Mouse (Mus musculus): Measurements from ENCODE around the gene Cep131.

DNA sequence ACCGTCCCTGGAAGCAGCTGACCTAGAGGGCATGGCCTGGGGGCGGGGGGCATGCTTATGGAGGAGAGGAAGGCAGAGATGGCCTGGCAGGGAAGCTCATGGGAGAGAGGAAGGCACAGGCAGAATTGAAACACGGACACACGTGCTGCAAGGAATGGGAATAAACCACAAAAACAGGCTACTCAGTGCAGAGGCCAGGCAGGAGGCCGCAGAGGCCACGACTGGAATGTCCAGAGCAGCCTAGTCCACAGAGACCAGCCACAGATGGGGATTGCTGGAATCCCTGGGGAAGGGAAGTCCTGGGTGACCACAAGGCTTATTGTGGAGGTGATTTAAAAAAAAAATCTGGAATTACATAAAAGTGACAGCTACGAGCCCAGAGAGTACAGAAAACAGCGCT is 37.6 kb downstream of the Cep131 start:
- TF ChIP-seq CTCF (IDR thresholded peaks at IDR 0.05; ENCODE audit: low read depth), result no peak
- TF ChIP-seq EP300 (IDR thresholded peaks at IDR 0.05; ENCODE audit: low read depth), result no peak

All from liver, embryonic 14.5 days (tissue).